Mouse (Mus musculus) G1E (cell line): Measurements from ENCODE around the gene Pid1.

Source experiments
- CTCF ChIP-seq: IDR thresholded peaks from 2 replicates; pipeline ENCODE4 v1.5.1; 2012; ENCODE audit warnings: low read depth, low read length, inconsistent platforms, mixed read lengths
- GATA1 ChIP-seq: IDR thresholded peaks from 2 replicates; pipeline ENCODE4 v1.6.1; 2012; ENCODE audit warnings: borderline replicate concordance, low read length, inconsistent platforms, mixed read lengths
- POLR2AphosphoS5 ChIP-seq: IDR thresholded peaks from 2 replicates; pipeline ENCODE4 v1.6.1; 2012; ENCODE audit warnings: low read depth, low read length, inconsistent platforms; ENCODE audit not compliant: insufficient replicate concordance
- TAL1 ChIP-seq: conservative IDR thresholded peaks from 2 replicates; pipeline ENCODE4 v1.6.1; 2012; ENCODE audit warnings: low read depth, low read length, inconsistent platforms, mixed read lengths

DNA sequence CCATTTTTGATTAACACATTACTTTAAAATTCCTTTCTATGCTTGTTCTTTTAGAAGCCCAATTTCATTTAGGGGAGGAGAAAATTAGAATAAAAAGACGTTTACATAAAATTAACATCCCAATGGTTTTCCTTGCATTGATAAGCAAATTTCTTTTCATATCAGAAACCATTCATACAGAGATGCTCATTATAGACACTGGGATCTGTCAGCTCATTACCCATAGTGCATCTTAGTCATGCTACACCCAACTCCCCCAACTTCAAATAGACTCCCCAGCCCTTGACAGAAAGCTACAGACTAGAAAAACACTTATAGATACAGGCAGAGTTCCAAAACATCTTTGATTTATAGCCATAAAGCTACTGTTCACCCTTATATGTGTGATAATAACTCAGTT lies 277.5 kb downstream of the Pid1 start:
- TF ChIP-seq CTCF, result no peak
- no peak for TF ChIP-seq POLR2AphosphoS5
- no peak for TF ChIP-seq TAL1
- TF ChIP-seq GATA1, result no peak
